Mouse (Mus musculus): ENCODE data around the gene Fbn1.

GRCm38 (mm10) chr2:125433524-125433923 is 74.3 kb downstream of the Fbn1 start:
- TF ChIP-seq CTCF (conservative IDR thresholded peaks at IDR 0.05 in 1 of 2, IDR thresholded peaks at IDR 0.05 in 1 of 2; ENCODE audit: low read depth in 2 of 2, low read length in 2 of 2) (no peak), POLR2AphosphoS2 (IDR thresholded peaks at IDR 0.05; ENCODE audit: low read depth, low read length) (no peak), ZNF384 (IDR thresholded peaks at IDR 0.05; ENCODE audit: low read depth, low read length) (no peak)
